Mouse (Mus musculus) G1E (cell line): ENCODE measurements around the gene Ngf.

ENCODE experiments used
- CTCF ChIP-seq: IDR thresholded peaks from 2 replicates; pipeline ENCODE4 v1.5.1; 2012; ENCODE audit warnings: low read depth, low read length, inconsistent platforms, mixed read lengths
- POLR2AphosphoS5 ChIP-seq: IDR thresholded peaks from 2 replicates; pipeline ENCODE4 v1.6.1; 2012; ENCODE audit warnings: low read depth, low read length, inconsistent platforms; ENCODE audit not compliant: insufficient replicate concordance

GRCm38 (mm10) chr3:102490393-102491123 is 20.8 kb downstream of the Ngf start:
- TF ChIP-seq POLR2AphosphoS5: no peak
- no peak for TF ChIP-seq CTCF
